Mouse (Mus musculus) brown adipose tissue, adult 24 weeks (tissue): ENCODE data around the gene Gstm3. TPM values are rescaled to one million over a fixed set of nuclear protein-coding genes. Genes with fewer than 3 reads are reported as not detected.
"Not testable (repeated sequence)": the region's sequence is repeated elsewhere in the genome, so short reads cannot be mapped to it uniquely, and the experiment has no call there.

Experiments
- H3K27ac ChIP-seq: fragments of 200-500 bp; replicated peaks from 2 replicates; pipeline ENCODE4 v1.5.1; 2012; ENCODE audit warnings: low read depth, mild to moderate bottlenecking, low read length
- H3K4me1 ChIP-seq: fragments of 200-500 bp; 2 replicates; pipeline ENCODE4 v1.6.1; 2012; ENCODE audit warnings: low read length, mixed read lengths; ENCODE audit not compliant: control insufficient read depth, insufficient read depth, insufficient read length
- H3K4me3 ChIP-seq: fragments of 200-500 bp; 2 replicates; pipeline ENCODE4 v1.5.1; 2012; ENCODE audit warnings: low read depth, mild to moderate bottlenecking, low read length, moderate library complexity; ENCODE audit not compliant: insufficient read depth
- polyA plus RNA-seq: library from polyadenylated mRNA; stranded (reverse); fragments of >200 nt; gene quantifications from 2 replicates; pipeline ENCODE4 v1.2.4, GENCODE M21; 2012; ENCODE audit not compliant: missing spikeins, insufficient read depth, insufficient read length

Gstm3 gene
- polyA plus RNA-seq, 1 experiment: not detected

DNA sequence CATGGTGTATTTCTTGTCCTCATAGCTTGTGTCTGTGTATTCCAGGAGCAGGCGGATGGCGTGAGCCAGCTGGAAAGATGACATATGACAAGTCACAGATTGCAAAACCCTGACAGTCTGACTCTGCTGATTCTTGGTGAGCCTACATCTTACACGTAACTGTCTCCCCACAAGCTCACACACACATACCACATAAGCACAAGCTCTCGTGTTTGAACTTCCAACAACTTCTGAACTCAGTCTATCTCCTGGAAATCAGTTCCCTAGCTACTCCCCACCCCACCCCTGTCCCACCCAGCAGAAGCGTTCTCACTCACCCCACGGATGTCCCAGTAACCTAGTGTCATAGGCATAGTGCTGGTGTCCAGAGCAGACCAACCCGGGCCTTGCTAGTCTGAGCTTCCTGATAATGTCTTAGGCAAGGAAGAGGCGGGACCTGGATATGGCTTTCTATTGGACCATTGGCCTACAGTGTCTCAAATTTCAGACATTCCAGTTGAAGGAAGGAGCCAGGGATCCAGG, 17.0 kb upstream of the Gstm3 start, which contains the start of gene Gstm2:
Gene Gstm2, minus strand, starts transcription at position 413 of the 522 bp plus-strand sequence.
- no peak within 1 kb of the TSS; the same call in 1 of the 2 replicates for H3K27ac ChIP-seq
- H3K4me1 ChIP-seq: peaks cover 5% of the 10 kb centered on the region
- peak within 1 kb of the TSS; percentile 41 for H3K4me3 ChIP-seq

DNA sequence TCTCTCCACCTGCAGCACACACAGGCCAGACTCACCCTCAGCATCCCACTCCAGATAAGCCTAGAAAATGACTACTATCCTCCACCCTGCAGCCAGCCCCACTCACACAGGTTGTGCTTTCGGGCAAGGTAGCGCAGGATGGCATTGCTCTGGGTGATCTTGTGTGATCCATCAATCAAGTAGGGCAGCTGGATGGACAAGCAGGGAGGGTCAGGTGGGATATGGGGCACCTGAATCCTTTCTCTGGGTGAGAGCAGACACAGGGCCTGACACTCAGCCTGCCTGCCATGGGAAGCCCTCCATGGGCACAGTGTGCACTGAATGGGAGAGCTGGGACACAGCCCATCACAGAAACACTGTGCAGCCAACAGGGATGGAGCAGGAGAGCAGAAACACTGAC, 16.1 kb upstream of the Gstm3 start:
- not testable (repeated sequence) for H3K4me1 ChIP-seq, H3K27ac ChIP-seq, H3K4me3 ChIP-seq

DNA sequence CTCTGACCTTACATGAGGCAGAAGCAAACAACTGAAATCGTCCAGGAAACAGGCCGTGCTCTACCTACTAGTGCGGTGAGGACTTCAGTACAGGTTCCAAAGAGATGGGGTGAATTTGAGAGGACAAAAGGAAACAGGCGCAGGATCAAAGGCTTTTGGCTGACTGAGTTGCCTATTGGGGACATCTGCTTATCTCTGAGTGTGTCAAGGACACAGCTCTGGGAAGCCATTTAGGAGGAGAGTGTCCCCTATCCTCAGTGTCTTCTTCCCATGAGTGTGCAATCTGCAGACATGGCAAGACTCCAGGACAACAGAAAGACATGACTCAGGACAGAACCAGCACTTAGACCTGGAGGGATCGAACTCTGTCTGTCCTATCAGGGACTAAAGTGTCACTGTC, 15.4 kb upstream of the Gstm3 start:
- Histone ChIP-seq H3K4me3 (no peak overlapping the region), H3K27ac (no peak overlapping the region), H3K4me1 (peaks cover 5% of the 10 kb centered on the region)

DNA sequence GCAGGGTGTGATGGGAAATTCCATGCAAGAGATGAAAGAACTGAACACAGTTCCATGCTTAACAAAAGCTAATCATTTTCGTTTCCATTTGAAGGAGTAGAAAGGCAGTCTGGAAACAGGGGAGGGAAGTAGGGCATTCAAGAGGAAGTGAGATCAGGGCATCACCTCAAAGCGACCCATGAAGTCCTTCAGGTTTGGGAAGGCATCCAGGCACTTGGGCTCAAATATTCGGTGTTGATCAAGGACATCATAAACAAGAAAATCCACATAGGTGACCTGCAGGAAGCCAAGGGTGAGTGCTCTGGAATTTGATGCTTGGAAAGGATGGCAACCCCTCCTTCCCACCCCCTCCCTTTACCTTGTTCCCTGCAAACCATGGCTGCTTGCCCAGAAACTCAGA, 14.7 kb upstream of the Gstm3 start:
- Histone ChIP-seq H3K4me3 (no peak overlapping the region), H3K27ac (no peak overlapping the region), H3K4me1 (peaks cover 5% of the 10 kb centered on the region)

- H3K4me3 ChIP-seq: no peak overlapping the region
- peaks cover 5% of the 10 kb centered on the region for H3K4me1 ChIP-seq
- no peak overlapping the region for H3K27ac ChIP-seq
Observed at GRCm38 (mm10) chr3:107982726-107983125, 13.6 kb upstream of the Gstm3 start.

GRCm38 (mm10) chr3:107981261-107981660, 12.2 kb upstream of the Gstm3 start:
- Histone ChIP-seq H3K4me3 (no peak overlapping the region), H3K27ac (no peak overlapping the region), H3K4me1 (peaks cover 3% of the 10 kb centered on the region)

DNA sequence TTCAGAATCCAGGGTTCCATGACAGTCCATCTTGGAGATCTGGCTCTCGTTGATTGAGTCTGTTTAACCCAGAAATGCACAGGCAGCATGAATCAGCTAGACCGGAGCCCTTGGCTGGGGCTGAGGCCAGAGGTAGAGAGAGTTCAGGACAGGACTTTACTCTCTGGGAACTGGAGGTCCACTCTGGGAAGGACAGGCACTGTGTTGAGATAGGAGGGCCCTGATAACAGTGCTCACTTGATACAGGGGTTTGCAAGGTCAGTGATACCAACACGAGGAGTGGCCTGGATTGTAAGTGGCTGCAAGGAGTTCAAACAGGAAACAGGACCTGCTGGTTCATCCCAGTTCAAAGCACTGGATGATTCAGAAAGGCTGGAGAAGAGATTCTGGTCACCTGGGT, 8.6 kb upstream of the Gstm3 start:
- Histone ChIP-seq H3K4me1 (no peaks in the 10 kb centered on the region), H3K27ac (no peak overlapping the region), H3K4me3 (no peak overlapping the region)

DNA sequence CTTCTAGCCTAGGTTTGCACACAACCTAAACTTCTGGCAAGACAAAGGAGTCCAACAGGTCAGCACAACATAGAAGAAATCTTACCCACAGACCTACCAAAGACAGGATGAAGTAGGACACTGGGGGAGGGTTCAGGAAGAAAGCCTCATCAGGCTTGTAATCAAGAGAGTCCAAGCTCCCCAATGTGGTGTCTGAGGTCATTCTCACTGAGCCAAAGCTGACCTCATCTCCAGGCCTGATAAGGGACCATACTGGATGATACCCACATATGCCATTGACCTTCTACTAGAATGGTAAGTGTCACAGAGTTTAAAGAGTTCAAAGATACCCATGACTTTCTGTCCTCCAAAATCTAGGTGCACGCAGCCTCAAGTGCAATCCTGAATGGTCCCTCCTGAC, 5.2 kb upstream of the Gstm3 start:
- H3K27ac ChIP-seq: no peak overlapping the region
- H3K4me3 ChIP-seq: no peak overlapping the region
- no peaks in the 10 kb centered on the region for H3K4me1 ChIP-seq

DNA sequence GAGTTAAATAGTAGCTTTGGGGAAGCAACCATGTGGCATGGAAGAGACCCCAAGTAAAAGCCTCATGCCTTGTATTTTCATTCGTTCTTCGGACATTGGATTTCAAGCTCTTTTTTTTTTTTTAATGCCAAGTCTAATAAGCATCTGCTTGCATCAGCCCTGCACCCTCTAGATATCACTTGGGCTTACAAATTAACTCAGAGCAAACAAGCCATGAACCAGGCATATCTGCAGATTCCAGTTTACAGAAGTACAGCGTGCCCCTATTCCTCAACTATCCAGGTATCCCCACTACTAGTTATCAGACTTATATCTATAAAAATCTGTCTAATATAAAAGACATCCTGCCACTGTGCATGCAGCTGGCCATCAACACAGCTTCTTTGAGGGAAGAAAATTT, 3.0 kb upstream of the Gstm3 start:
- Histone ChIP-seq H3K4me1 (no peaks in the 10 kb centered on the region), H3K4me3 (no peak overlapping the region), H3K27ac (no peak overlapping the region)

- not testable (repeated sequence) for H3K27ac ChIP-seq, H3K4me3 ChIP-seq, H3K4me1 ChIP-seq
Observed at GRCm38 (mm10) chr3:107971101-107971500, 2.0 kb upstream of the Gstm3 start.

- Histone ChIP-seq H3K27ac (no peak overlapping the region), H3K4me3 (no peak overlapping the region), H3K4me1 (peaks cover 8% of the 10 kb centered on the region)
Observed at GRCm38 (mm10) chr3:107966631-107967030, 2.5 kb downstream of the Gstm3 start.

DNA sequence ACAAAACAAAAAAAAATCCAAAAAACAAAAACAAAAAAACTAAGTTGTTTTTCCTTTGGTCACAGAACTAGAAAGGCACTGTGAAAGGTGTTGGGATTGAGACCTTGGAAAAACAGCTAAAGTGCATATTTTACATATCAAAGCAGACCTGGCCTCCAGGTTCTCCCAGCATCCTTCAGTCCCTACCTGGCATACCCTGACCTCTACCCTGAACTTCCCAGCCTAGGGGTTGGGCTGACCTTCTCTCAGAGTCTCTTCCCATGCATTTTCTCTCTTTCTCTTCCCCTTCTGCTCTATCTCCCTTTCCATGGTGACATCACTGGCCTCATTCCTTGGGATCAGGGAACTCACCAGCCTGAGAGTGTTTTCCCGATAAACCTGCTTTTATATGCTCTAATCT, 3.5 kb downstream of the Gstm3 start:
- H3K4me3 ChIP-seq: no peak overlapping the region
- no peak overlapping the region for H3K27ac ChIP-seq
- peaks cover 8% of the 10 kb centered on the region for H3K4me1 ChIP-seq

GRCm38 (mm10) chr3:107964656-107965308, 4.3 kb downstream of the Gstm3 start:
- Histone ChIP-seq H3K27ac (0 out of 2 replicates have a peak overlapping the region, but pooled peaks have one; percentile 42), H3K4me3 (no peak overlapping the region), H3K4me1 (peaks cover 8% of the 10 kb centered on the region)

DNA sequence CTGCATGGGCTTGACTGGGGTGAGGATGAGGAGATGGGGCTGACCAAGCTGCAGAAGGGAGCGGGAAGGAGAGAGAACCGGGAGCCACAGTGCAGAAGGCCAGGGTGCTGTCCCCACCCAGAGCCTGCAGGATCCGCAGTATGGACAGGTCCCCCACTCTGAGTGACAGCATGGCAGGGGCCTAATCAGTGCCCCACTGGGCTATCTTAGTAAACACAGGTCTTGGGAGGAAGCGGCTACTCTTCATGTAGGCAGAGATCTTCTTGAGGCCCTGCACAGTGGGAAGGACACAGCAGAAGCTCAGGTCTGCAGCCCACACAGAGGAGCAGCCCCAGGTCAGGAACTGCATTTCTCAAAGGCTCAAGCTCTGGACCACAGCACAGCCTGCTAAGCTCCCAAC, 5.1 kb downstream of the Gstm3 start:
- H3K4me3 ChIP-seq: no peak overlapping the region
- no peak overlapping the region for H3K27ac ChIP-seq
- peaks cover 8% of the 10 kb centered on the region for H3K4me1 ChIP-seq

DNA sequence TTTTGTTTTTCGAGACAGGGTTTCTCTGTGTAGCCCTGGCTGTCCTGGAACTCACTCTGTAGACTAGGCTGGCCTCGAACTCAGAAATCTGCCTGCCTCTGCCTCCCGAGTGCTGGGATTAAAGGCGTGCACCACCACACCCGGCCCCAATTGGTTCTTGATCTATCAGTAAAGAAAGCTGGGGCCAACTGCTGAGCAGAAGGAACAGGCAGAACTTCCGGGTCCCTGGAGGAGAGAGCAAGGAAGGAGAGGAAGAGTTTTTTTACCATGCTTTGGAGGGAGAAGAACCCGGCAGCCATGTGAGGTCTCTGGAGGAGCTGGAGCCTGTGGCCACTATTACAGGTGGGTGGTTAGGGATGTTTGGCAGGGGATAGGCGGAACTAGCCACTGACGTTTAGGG, 13.8 kb downstream of the Gstm3 start:
- not testable (repeated sequence) for H3K4me3 ChIP-seq, H3K27ac ChIP-seq, H3K4me1 ChIP-seq

DNA sequence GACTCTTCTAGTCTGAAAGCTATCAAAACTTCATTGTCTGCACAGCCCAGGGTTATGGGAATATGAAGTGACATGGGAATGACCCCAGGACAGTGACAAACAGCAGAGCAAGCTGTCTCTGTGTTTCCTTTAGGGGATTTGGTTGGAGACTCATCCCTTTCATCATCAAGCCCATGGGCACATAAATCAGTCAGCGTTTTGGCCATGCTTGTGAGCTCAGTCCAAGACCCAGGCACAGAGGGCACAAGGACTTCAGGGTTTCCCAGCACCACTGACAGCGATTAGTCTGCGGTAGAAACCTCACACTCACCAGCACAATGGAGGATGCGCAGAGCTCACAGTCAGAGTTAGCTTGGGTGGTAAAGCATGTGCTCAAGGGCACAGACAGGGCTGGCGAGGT, 15.2 kb downstream of the Gstm3 start:
- Histone ChIP-seq H3K27ac (no peak overlapping the region), H3K4me1 (no peaks in the 10 kb centered on the region), H3K4me3 (no peak overlapping the region)
